Mouse (Mus musculus) limb, embryonic 15.5 days (tissue): Measurements from ENCODE around the gene Slc6a13. TPM values are rescaled to one million over a fixed set of nuclear protein-coding genes. Genes with fewer than 3 reads are reported as not detected.
"Not testable (repeated sequence)": the region's sequence is repeated elsewhere in the genome, so short reads cannot be mapped to it uniquely, and the experiment has no call there.

Experiments used
- ATAC-seq: fragments of 200-750 bp; cut with Nextera tagmentation; 2 replicates; pipeline ENCODE4 v1.8.0; 2017; ENCODE audit warnings: low read depth, moderate TSS enrichment; ENCODE audit not compliant: insufficient number of reproducible peaks, low FRiP score, low TSS enrichment
- H3K27ac ChIP-seq: fragments of 300-500 bp; sonication (generic); 2 replicates; pipeline ENCODE4 v1.5.1; 2015; ENCODE audit warnings: moderate library complexity, mild to moderate bottlenecking, inconsistent platforms
- H3K27me3 ChIP-seq: fragments of 300-500 bp; sonication (generic); 2 replicates; pipeline ENCODE4 v1.6.1; 2015; ENCODE audit warnings: inconsistent platforms
- H3K36me3 ChIP-seq: fragments of 300-500 bp; sonication (generic); 2 replicates; pipeline ENCODE4 v1.6.1; 2015; ENCODE audit warnings: inconsistent platforms
- H3K4me1 ChIP-seq: fragments of 300-500 bp; sonication (generic); 2 replicates; pipeline ENCODE4 v1.6.1; 2015; ENCODE audit warnings: inconsistent platforms
- H3K4me2 ChIP-seq: fragments of 300-500 bp; sonication (generic); 2 replicates; pipeline ENCODE4 v1.6.1; 2015; ENCODE audit warnings: mild to moderate bottlenecking, inconsistent platforms
- H3K4me3 ChIP-seq: fragments of 300-500 bp; sonication (generic); 2 replicates; pipeline ENCODE4 v1.5.1; 2015; ENCODE audit warnings: mild to moderate bottlenecking, inconsistent platforms
- H3K9ac ChIP-seq: fragments of 300-500 bp; sonication (generic); 2 replicates; pipeline ENCODE4 v1.6.1; 2015; ENCODE audit warnings: inconsistent platforms
- H3K9me3 ChIP-seq: fragments of 300-500 bp; sonication (generic); 2 replicates; pipeline ENCODE4 v1.6.1; 2016; ENCODE audit warnings: inconsistent platforms
- WGBS: fragments of 180-500 bp; shearing (Covaris S2); methylation state at CpG from one replicate; pipeline ENCODE4 v1.1.7; 2015; 5-methylcytosine and 5-hydroxymethylcytosine counted together
- polyA plus RNA-seq: library from polyadenylated mRNA; unstranded; fragments of >200 nt; fragmentation: Nextera tagmentation; extraction: Ambion mirVana; gene quantifications from 2 replicates; pipeline ENCODE4 v1.2.1, GENCODE M21; 2015

The Slc6a13 gene
- polyA plus RNA-seq, 1 experiment from 2014 or later: 2.3 TPM

- Histone ChIP-seq H3K4me2 (no peak overlapping the region), H3K36me3 (no peaks in the 10 kb centered on the region), H3K4me1 (no peaks in the 10 kb centered on the region), H3K27ac (no peak overlapping the region), H3K4me3 (no peak overlapping the region), H3K9ac (no peak overlapping the region), H3K27me3 (no peaks in the 10 kb centered on the region), H3K9me3 (no peaks in the 10 kb centered on the region)
- no peak for ATAC-seq
- WGBS: 81% methylated on average over 1 of the region's 1 CpGs
Measured at GRCm38 (mm10) chr6:121356041-121356440, 56.0 kb downstream of the Slc6a13 start.

GRCm38 (mm10) chr6:121357232-121357631 lies 57.2 kb downstream of the Slc6a13 start:
- H3K27me3 ChIP-seq: no peaks in the 10 kb centered on the region
- H3K4me2 ChIP-seq: no peak overlapping the region
- ATAC-seq: no peak
- H3K4me3 ChIP-seq: no peak overlapping the region
- H3K36me3 ChIP-seq: no peaks in the 10 kb centered on the region
- H3K27ac ChIP-seq: no peak overlapping the region
- H3K9ac ChIP-seq: no peak overlapping the region
- no peaks in the 10 kb centered on the region for H3K4me1 ChIP-seq
- WGBS: 78% methylated on average over 6 of the region's 6 CpGs
- no peaks in the 10 kb centered on the region for H3K9me3 ChIP-seq

- no peaks in the 10 kb centered on the region for H3K27me3 ChIP-seq
- H3K36me3 ChIP-seq: no peaks in the 10 kb centered on the region
- 76% methylated on average over 6 of the region's 6 CpGs for WGBS
- no peaks in the 10 kb centered on the region for H3K4me1 ChIP-seq
- H3K9me3 ChIP-seq: no peaks in the 10 kb centered on the region
- no peak overlapping the region for H3K9ac ChIP-seq
- no peak overlapping the region for H3K27ac ChIP-seq
- H3K4me3 ChIP-seq: no peak overlapping the region
- no peak for ATAC-seq
- no peak overlapping the region for H3K4me2 ChIP-seq
Measured at GRCm38 (mm10) chr6:121363061-121363460, 63.0 kb downstream of the Slc6a13 start.

- no peak overlapping the region for H3K4me2 ChIP-seq
- no peaks in the 10 kb centered on the region for H3K36me3 ChIP-seq
- no peak overlapping the region for H3K4me3 ChIP-seq
- no peak overlapping the region for H3K27ac ChIP-seq
- no peaks in the 10 kb centered on the region for H3K9me3 ChIP-seq
- 67% methylated on average over 4 of the region's 4 CpGs for WGBS
- no peaks in the 10 kb centered on the region for H3K27me3 ChIP-seq
- ATAC-seq: no peak
- H3K4me1 ChIP-seq: no peaks in the 10 kb centered on the region
- no peak overlapping the region for H3K9ac ChIP-seq
Measured at GRCm38 (mm10) chr6:121363956-121364355, 63.9 kb downstream of the Slc6a13 start.

- not testable (repeated sequence) for H3K27ac ChIP-seq, H3K4me1 ChIP-seq, H3K27me3 ChIP-seq, H3K36me3 ChIP-seq, H3K9me3 ChIP-seq, H3K4me2 ChIP-seq, ATAC-seq, H3K4me3 ChIP-seq, H3K9ac ChIP-seq
- WGBS: 8% methylated on average over 2 of the region's 2 CpGs
Measured at GRCm38 (mm10) chr6:121366537-121366936, 66.5 kb downstream of the Slc6a13 start.

GRCm38 (mm10) chr6:121367099-121367498 lies 67.1 kb downstream of the Slc6a13 start:
- Histone ChIP-seq H3K4me1 (no peaks in the 10 kb centered on the region), H3K27me3 (no peaks in the 10 kb centered on the region), H3K9ac (no peak overlapping the region), H3K4me3 (no peak overlapping the region), H3K36me3 (no peaks in the 10 kb centered on the region), H3K4me2 (no peak overlapping the region), H3K27ac (no peak overlapping the region), H3K9me3 (no peaks in the 10 kb centered on the region)
- ATAC-seq: no peak
- 42% methylated on average over 3 of the region's 3 CpGs for WGBS

GRCm38 (mm10) chr6:121371197-121371980 lies 71.4 kb downstream of the Slc6a13 start:
- no peak overlapping the region for H3K4me2 ChIP-seq
- H3K9me3 ChIP-seq: no peaks in the 10 kb centered on the region
- no peaks in the 10 kb centered on the region for H3K4me1 ChIP-seq
- H3K36me3 ChIP-seq: no peaks in the 10 kb centered on the region
- WGBS: 75% methylated on average over 10 of the region's 10 CpGs
- H3K9ac ChIP-seq: no peak overlapping the region
- H3K27ac ChIP-seq: no peak overlapping the region
- H3K27me3 ChIP-seq: no peaks in the 10 kb centered on the region
- no peak for ATAC-seq
- H3K4me3 ChIP-seq: no peak overlapping the region

- H3K27ac ChIP-seq: no peak overlapping the region
- H3K36me3 ChIP-seq: no peaks in the 10 kb centered on the region
- no peak overlapping the region for H3K4me3 ChIP-seq
- H3K4me1 ChIP-seq: 0 out of 2 replicates have a peak, but pooled peaks cover 4% of the 10 kb centered on the region
- no peak overlapping the region for H3K4me2 ChIP-seq
- H3K27me3 ChIP-seq: no peaks in the 10 kb centered on the region
- ATAC-seq: no peak
- WGBS: 60% methylated on average over 12 of the region's 12 CpGs
- H3K9me3 ChIP-seq: no peaks in the 10 kb centered on the region
- no peak overlapping the region for H3K9ac ChIP-seq
Measured at GRCm38 (mm10) chr6:121376159-121376558, 76.1 kb downstream of the Slc6a13 start.

- no peak overlapping the region for H3K4me2 ChIP-seq
- H3K27me3 ChIP-seq: no peaks in the 10 kb centered on the region
- no peaks in the 10 kb centered on the region for H3K36me3 ChIP-seq
- H3K4me3 ChIP-seq: no peak overlapping the region
- no peak overlapping the region for H3K9ac ChIP-seq
- H3K9me3 ChIP-seq: no peaks in the 10 kb centered on the region
- H3K27ac ChIP-seq: no peak overlapping the region
- no peak for ATAC-seq
- 0 out of 2 replicates have a peak, but pooled peaks cover 7% of the 10 kb centered on the region for H3K4me1 ChIP-seq
- 51% methylated on average over 4 of the region's 4 CpGs for WGBS
Measured at GRCm38 (mm10) chr6:121378256-121378655, 78.2 kb downstream of the Slc6a13 start.

GRCm38 (mm10) chr6:121380576-121380975 lies 80.5 kb downstream of the Slc6a13 start:
- WGBS: 82% methylated on average over 8 of the region's 8 CpGs
- Histone ChIP-seq H3K4me1 (0 out of 2 replicates have a peak, but pooled peaks cover 7% of the 10 kb centered on the region), H3K36me3 (no peaks in the 10 kb centered on the region), H3K9ac (no peak overlapping the region), H3K27me3 (no peaks in the 10 kb centered on the region), H3K9me3 (no peaks in the 10 kb centered on the region), H3K27ac (no peak overlapping the region), H3K4me3 (no peak overlapping the region), H3K4me2 (no peak overlapping the region)
- no peak for ATAC-seq

- H3K4me1 ChIP-seq: 0 out of 2 replicates have a peak, but pooled peaks cover 7% of the 10 kb centered on the region
- H3K4me3 ChIP-seq: no peak overlapping the region
- H3K9ac ChIP-seq: no peak overlapping the region
- no peak for ATAC-seq
- no peaks in the 10 kb centered on the region for H3K36me3 ChIP-seq
- no peaks in the 10 kb centered on the region for H3K9me3 ChIP-seq
- no peak overlapping the region for H3K4me2 ChIP-seq
- 46% methylated on average over 10 of the region's 10 CpGs for WGBS
- H3K27ac ChIP-seq: no peak overlapping the region
- peaks cover 4% of the 10 kb centered on the region; the same call in 1 of the 2 replicates for H3K27me3 ChIP-seq
Measured at GRCm38 (mm10) chr6:121382071-121382470, 82.0 kb downstream of the Slc6a13 start.

- H3K36me3 ChIP-seq: no peaks in the 10 kb centered on the region
- H3K27me3 ChIP-seq: peaks cover 4% of the 10 kb centered on the region; the same call in 1 of the 2 replicates
- ATAC-seq: no peak
- H3K9ac ChIP-seq: no peak overlapping the region
- WGBS: 85% methylated on average over 3 of the region's 3 CpGs
- no peak overlapping the region for H3K4me3 ChIP-seq
- no peak overlapping the region for H3K27ac ChIP-seq
- H3K9me3 ChIP-seq: no peaks in the 10 kb centered on the region
- H3K4me2 ChIP-seq: no peak overlapping the region
- H3K4me1 ChIP-seq: 0 out of 2 replicates have a peak, but pooled peaks cover 7% of the 10 kb centered on the region
Measured at GRCm38 (mm10) chr6:121385397-121385796, 85.4 kb downstream of the Slc6a13 start.
